Mouse (Mus musculus) limb, embryonic 14.5 days (tissue): ENCODE data around the gene Vip. TPM values are rescaled to one million over a fixed set of nuclear protein-coding genes. Genes with fewer than 3 reads are reported as not detected.
A peak's percentile ranks its signal among the peaks of the same experiment; 100 is the strongest.

Experiments used
- ATAC-seq: fragments of 200-750 bp; cut with Nextera tagmentation; 2 replicates; pipeline ENCODE4 v1.8.0; 2017; ENCODE audit warnings: low read depth, moderate number of reproducible peaks, moderate TSS enrichment; ENCODE audit not compliant: low FRiP score
- DNase-seq: peaks from one replicate; pipeline ENCODE4 v3.0.0-alpha.2; 2015; ENCODE audit warnings: low spot score
- H3K27ac ChIP-seq: fragments of 300-500 bp; sonication (generic); replicated peaks from 2 replicates; pipeline ENCODE4 v1.5.1; 2014; ENCODE audit warnings: low read depth, mild to moderate bottlenecking, low read length, moderate library complexity, mixed read lengths
- H3K27me3 ChIP-seq: fragments of 300-500 bp; sonication (generic); 2 replicates; pipeline ENCODE4 v1.6.1; 2014; ENCODE audit warnings: low read length, mixed read lengths; ENCODE audit not compliant: control insufficient read depth, insufficient read depth
- H3K36me3 ChIP-seq: fragments of 300-500 bp; sonication (generic); 2 replicates; pipeline ENCODE4 v1.6.1; 2014; ENCODE audit warnings: mild to moderate bottlenecking, low read length, moderate library complexity, mixed read lengths; ENCODE audit not compliant: control insufficient read depth, insufficient read depth
- H3K4me1 ChIP-seq: fragments of 300-500 bp; sonication (generic); 2 replicates; pipeline ENCODE4 v1.6.1; 2014; ENCODE audit warnings: antibody characterized with exemption, low read length, mixed read lengths; ENCODE audit not compliant: control insufficient read depth, insufficient read depth
- H3K4me2 ChIP-seq: fragments of 300-500 bp; sonication (generic); replicated peaks from 2 replicates; pipeline ENCODE4 v1.6.1; 2014; ENCODE audit warnings: low read depth, mild to moderate bottlenecking, low read length, moderate library complexity; ENCODE audit not compliant: severe bottlenecking
- H3K4me3 ChIP-seq: fragments of 300-500 bp; sonication (generic); replicated peaks from 2 replicates; pipeline ENCODE4 v1.5.1; 2014; ENCODE audit warnings: low read length
- H3K9ac ChIP-seq: fragments of 300-500 bp; sonication (generic); 2 replicates; pipeline ENCODE4 v1.6.1; 2014; ENCODE audit warnings: mild to moderate bottlenecking, low read depth, low read length, moderate library complexity; ENCODE audit not compliant: severe bottlenecking
- H3K9me3 ChIP-seq: fragments of 300-500 bp; sonication (generic); 2 replicates; pipeline ENCODE4 v1.6.1; 2016; ENCODE audit warnings: low read length; ENCODE audit not compliant: control insufficient read depth
- POLR2A ChIP-seq: fragments of 200-500 bp; IDR thresholded peaks from 2 replicates; pipeline ENCODE4 v1.8.0; 2012; ENCODE audit warnings: inconsistent platforms, mild to moderate bottlenecking, moderate library complexity, borderline replicate concordance; ENCODE audit not compliant: insufficient read depth, insufficient read length; ENCODE audit errors: extremely low read depth
- WGBS: fragments of 180-500 bp; shearing (Covaris S2); extraction: QIAGEN DNeasy Blood & Tissue Kit; methylation state at CpG from one replicate; pipeline ENCODE4 v1.1.7; 2014; 5-methylcytosine and 5-hydroxymethylcytosine counted together
- polyA plus RNA-seq, 2 experiments: library from polyadenylated mRNA; depleted of rRNA in 1 of 2; stranded (reverse) in 1 of 2; unstranded in 1 of 2; fragments of >200 nt; fragmentation: Nextera tagmentation in 1 of 2; extraction: Ambion mirVana in 1 of 2; gene quantifications; 2 replicates each; pipeline versions ENCODE4 v1.2.1 to v1.2.3; 2012 to 2014

The Vip gene
- polyA plus RNA-seq, 2 experiments, result 0.08 TPM; not detected in 1

- ATAC-seq, result no peak
- DNase-seq, result no peak
- Histone ChIP-seq H3K4me3 (no peak overlapping the region), H3K4me1 (no peaks in the 10 kb centered on the region), H3K4me2 (no peak overlapping the region), H3K36me3 (no peaks in the 10 kb centered on the region), H3K27ac (no peak overlapping the region), H3K9ac (no peak overlapping the region), H3K9me3 (no peaks in the 10 kb centered on the region), H3K27me3 (no peaks in the 10 kb centered on the region)
- 85% methylated on average over 5 of the region's 5 CpGs for WGBS
- no peak for TF ChIP-seq POLR2A
Measured at GRCm38 (mm10) chr10:5626268-5626667, 12.8 kb upstream of the Vip start.

- no peaks in the 10 kb centered on the region for H3K9me3 ChIP-seq
- DNase-seq, result no peak
- H3K36me3 ChIP-seq, result no peaks in the 10 kb centered on the region
- H3K4me3 ChIP-seq, result no peak overlapping the region
- no peak for TF ChIP-seq POLR2A
- H3K9ac ChIP-seq, result no peak overlapping the region
- WGBS, result 86% methylated on average over 4 of the region's 4 CpGs
- no peaks in the 10 kb centered on the region for H3K27me3 ChIP-seq
- H3K4me1 ChIP-seq, result no peaks in the 10 kb centered on the region
- no peak overlapping the region for H3K4me2 ChIP-seq
- H3K27ac ChIP-seq, result no peak overlapping the region
- ATAC-seq, result no peak
Measured at GRCm38 (mm10) chr10:5633672-5634200, 5.3 kb upstream of the Vip start.

GRCm38 (mm10) chr10:5634336-5634735 lies 4.7 kb upstream of the Vip start:
- no peak overlapping the region for H3K27ac ChIP-seq
- H3K9ac ChIP-seq, result no peak overlapping the region
- DNase-seq, result peak; percentile 15
- H3K4me1 ChIP-seq, result no peaks in the 10 kb centered on the region
- H3K4me3 ChIP-seq, result no peak overlapping the region
- no peak for ATAC-seq
- no peak for TF ChIP-seq POLR2A
- whole genome bisulfite sequencing, result 33% methylated on average over 1 of the region's 1 CpGs
- H3K27me3 ChIP-seq, result no peaks in the 10 kb centered on the region
- no peaks in the 10 kb centered on the region for H3K36me3 ChIP-seq
- no peaks in the 10 kb centered on the region for H3K9me3 ChIP-seq
- H3K4me2 ChIP-seq, result no peak overlapping the region

GRCm38 (mm10) chr10:5637322-5637721 lies 1.7 kb upstream of the Vip start:
- no peaks in the 10 kb centered on the region for H3K27me3 ChIP-seq
- no peak overlapping the region for H3K27ac ChIP-seq
- no peak for TF ChIP-seq POLR2A
- H3K4me1 ChIP-seq, result no peaks in the 10 kb centered on the region
- no peak overlapping the region for H3K4me3 ChIP-seq
- H3K9ac ChIP-seq, result no peak overlapping the region
- H3K9me3 ChIP-seq, result no peaks in the 10 kb centered on the region
- no peaks in the 10 kb centered on the region for H3K36me3 ChIP-seq
- H3K4me2 ChIP-seq, result no peak overlapping the region
- ATAC-seq, result no peak
- no peak for DNase-seq
- WGBS, result 75% methylated on average over 4 of the region's 4 CpGs

GRCm38 (mm10) chr10:5681275-5681674 lies 42.3 kb downstream of the Vip start:
- Histone ChIP-seq H3K9me3 (no peaks in the 10 kb centered on the region), H3K36me3 (no peaks in the 10 kb centered on the region), H3K4me1 (no peaks in the 10 kb centered on the region), H3K9ac (no peak overlapping the region), H3K4me3 (no peak overlapping the region), H3K27me3 (no peaks in the 10 kb centered on the region), H3K4me2 (no peak overlapping the region), H3K27ac (no peak overlapping the region)
- DNase-seq, result no peak
- ATAC-seq, result no peak
- 72% methylated on average over 2 of the region's 2 CpGs for WGBS
- TF ChIP-seq POLR2A, result no peak

GRCm38 (mm10) chr10:5685608-5686007 lies 46.6 kb downstream of the Vip start:
- no peaks in the 10 kb centered on the region for H3K9me3 ChIP-seq
- DNase-seq (no peak), ATAC-seq (no peak)
- no peak overlapping the region for H3K4me2 ChIP-seq
- no peaks in the 10 kb centered on the region for H3K36me3 ChIP-seq
- no peak overlapping the region for H3K4me3 ChIP-seq
- H3K27me3 ChIP-seq, result no peaks in the 10 kb centered on the region
- H3K9ac ChIP-seq, result no peak overlapping the region
- H3K4me1 ChIP-seq, result no peaks in the 10 kb centered on the region
- no peak overlapping the region for H3K27ac ChIP-seq
- WGBS, result 57% methylated on average over 6 of the region's 6 CpGs
- no peak for TF ChIP-seq POLR2A
